Mouse (Mus musculus) forebrain, embryonic 11.5 days (tissue): ENCODE data around the gene Numb. TPM values are rescaled to one million over a fixed set of nuclear protein-coding genes. Genes with fewer than 3 reads are reported as not detected.

Source experiments
- ATAC-seq: fragments of 200-750 bp; cut with Nextera tagmentation; replicated peaks from 2 replicates; pipeline ENCODE4 v1.8.0; 2017; ENCODE audit warnings: moderate TSS enrichment; ENCODE audit not compliant: low FRiP score
- DNase-seq: peaks from one replicate; pipeline ENCODE4 v3.0.0-alpha.2; 2017; ENCODE audit warnings: low spot score
- H3K27ac ChIP-seq: fragments of 300-500 bp; sonication (generic); 2 replicates; pipeline ENCODE4 v1.5.1; 2014; ENCODE audit warnings: low read depth, low read length
- H3K27me3 ChIP-seq: fragments of 300-500 bp; sonication (generic); 2 replicates; pipeline ENCODE4 v1.6.1; 2014; ENCODE audit warnings: mild to moderate bottlenecking, low read length, mixed read lengths; ENCODE audit not compliant: control insufficient read depth, insufficient read depth
- H3K36me3 ChIP-seq: fragments of 300-500 bp; sonication (generic); 2 replicates; pipeline ENCODE4 v1.6.1; 2014; ENCODE audit warnings: mild to moderate bottlenecking, low read length, moderate library complexity, mixed read lengths; ENCODE audit not compliant: control insufficient read depth, insufficient read depth
- H3K4me1 ChIP-seq: fragments of 300-500 bp; sonication (generic); replicated peaks from 2 replicates; pipeline ENCODE4 v1.6.1; 2014; ENCODE audit warnings: low read length, mixed read lengths; ENCODE audit not compliant: control insufficient read depth, insufficient read depth
- H3K4me2 ChIP-seq: fragments of 300-500 bp; sonication (generic); 2 replicates; pipeline ENCODE4 v1.6.1; 2014; ENCODE audit warnings: low read depth, mild to moderate bottlenecking, low read length, moderate library complexity, mixed read lengths; ENCODE audit not compliant: severe bottlenecking
- H3K4me3 ChIP-seq: fragments of 300-500 bp; sonication (generic); 2 replicates; pipeline ENCODE4 v1.5.1; 2014; ENCODE audit warnings: low read depth, low read length
- H3K9ac ChIP-seq: fragments of 300-500 bp; sonication (generic); 2 replicates; pipeline ENCODE4 v1.6.1; 2014; ENCODE audit warnings: low read length
- H3K9me3 ChIP-seq: fragments of 300-500 bp; sonication (generic); 2 replicates; pipeline ENCODE4 v1.6.1; 2016; ENCODE audit warnings: low read length, mixed read lengths; ENCODE audit not compliant: control insufficient read depth
- WGBS: fragments of 180-500 bp; shearing (Covaris S2); extraction: QIAGEN DNeasy Blood & Tissue Kit; methylation state at CpG from one replicate; pipeline ENCODE4 v1.1.7; 2014; 5-methylcytosine and 5-hydroxymethylcytosine counted together
- polyA plus RNA-seq: library from polyadenylated mRNA; unstranded; fragments of >200 nt; fragmentation: Nextera tagmentation; extraction: Ambion mirVana; gene quantifications from 2 replicates; pipeline ENCODE4 v1.2.1, GENCODE M21; 2014

Numb gene
- polyA plus RNA-seq, 1 experiment from 2014 or later, result 34.4 TPM

DNA sequence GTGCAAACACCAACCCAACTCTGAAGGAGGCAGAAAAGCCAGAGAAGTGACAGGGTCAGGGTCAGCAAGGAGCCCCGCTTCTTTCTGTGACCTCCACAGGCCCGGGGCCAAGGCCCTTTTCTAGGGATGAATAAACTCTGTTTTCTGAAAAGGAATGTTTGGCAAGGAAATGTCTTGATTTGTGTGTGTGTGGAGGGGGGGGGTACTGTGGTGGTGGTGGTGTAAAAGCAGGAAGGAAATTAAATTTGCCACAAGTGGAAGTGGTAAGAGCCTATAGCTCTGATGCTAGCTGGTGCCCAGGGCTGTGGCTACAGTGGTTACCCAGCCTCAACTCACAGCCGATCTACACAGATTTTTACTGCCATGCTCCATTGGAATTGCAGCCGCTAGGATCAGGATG lies 159.0 kb downstream of the Numb start:
- Histone ChIP-seq H3K27ac (no peak overlapping the region), H3K4me2 (no peak overlapping the region), H3K4me1 (peaks cover 7% of the 10 kb centered on the region; the same call in 1 of the 2 replicates), H3K4me3 (no peak overlapping the region), H3K9ac (no peak overlapping the region), H3K27me3 (0 out of 2 replicates have a peak, but pooled peaks cover 2% of the 10 kb centered on the region), H3K9me3 (no peaks in the 10 kb centered on the region), H3K36me3 (no peaks in the 10 kb centered on the region)
- DNase-seq, result no peak
- no peak for ATAC-seq
- 34% methylated on average over 4 of the region's 4 CpGs for WGBS

DNA sequence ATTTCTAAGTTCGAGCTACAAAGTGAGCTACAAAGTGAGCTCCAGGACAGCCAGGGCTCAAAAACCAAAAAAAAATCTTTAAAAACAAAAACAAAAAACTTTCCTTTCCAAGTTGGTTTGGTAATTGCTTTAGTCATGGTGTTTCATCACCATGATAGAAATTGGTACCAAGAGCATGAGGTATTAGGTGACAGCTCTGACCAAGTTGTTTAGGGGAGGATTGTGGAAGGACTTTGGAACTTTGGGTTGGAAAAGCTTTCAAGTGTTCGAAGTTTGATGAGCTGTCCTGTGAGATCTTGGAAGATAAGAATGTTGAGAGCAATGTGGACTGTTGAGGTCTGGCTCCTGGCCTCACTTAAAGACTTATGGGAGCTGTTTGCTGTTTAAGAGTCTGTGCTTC lies 161.5 kb downstream of the Numb start:
- no peak for ATAC-seq
- WGBS, result 84% methylated on average over 2 of the region's 2 CpGs
- DNase-seq, result no peak

DNA sequence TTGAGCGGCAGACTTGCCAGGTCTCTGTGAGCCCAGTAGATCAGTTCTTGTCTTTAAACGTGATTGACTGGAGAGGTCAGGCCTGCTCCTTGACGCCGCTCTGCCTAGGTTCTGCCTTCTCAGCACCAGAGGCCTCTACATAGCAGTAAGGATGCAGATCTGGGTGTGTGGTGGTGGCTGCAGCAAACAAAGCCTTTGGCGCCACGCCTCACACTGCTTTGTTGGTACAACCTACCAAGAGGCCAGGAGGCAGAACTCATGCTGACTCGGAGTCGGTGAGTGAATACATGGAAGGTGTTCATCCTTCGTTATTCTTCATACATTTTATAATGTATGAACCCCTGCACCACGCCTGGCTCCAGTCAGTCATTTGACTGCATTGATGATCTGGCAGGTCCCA lies 163.0 kb downstream of the Numb start:
- Histone ChIP-seq H3K4me2 (no peak overlapping the region), H3K36me3 (no peaks in the 10 kb centered on the region), H3K27me3 (no peaks in the 10 kb centered on the region), H3K9me3 (no peaks in the 10 kb centered on the region), H3K9ac (no peak overlapping the region), H3K27ac (no peak overlapping the region), H3K4me3 (no peak overlapping the region), H3K4me1 (peaks cover 3% of the 10 kb centered on the region; the same call in 1 of the 2 replicates)
- no peak for ATAC-seq
- WGBS, result 77% methylated on average over 10 of the region's 10 CpGs
- no peak for DNase-seq

More for the DNA sequence above, 161.5 kb downstream of the Numb start:
- H3K4me2 ChIP-seq, result no peak overlapping the region
- peaks cover 7% of the 10 kb centered on the region; the same call in 1 of the 2 replicates for H3K4me1 ChIP-seq
- H3K9ac ChIP-seq, result no peak overlapping the region
- H3K36me3 ChIP-seq, result no peaks in the 10 kb centered on the region
- H3K9me3 ChIP-seq, result no peaks in the 10 kb centered on the region
- H3K4me3 ChIP-seq, result no peak overlapping the region
- H3K27ac ChIP-seq, result no peak overlapping the region
- 0 out of 2 replicates have a peak, but pooled peaks cover 2% of the 10 kb centered on the region for H3K27me3 ChIP-seq

DNA sequence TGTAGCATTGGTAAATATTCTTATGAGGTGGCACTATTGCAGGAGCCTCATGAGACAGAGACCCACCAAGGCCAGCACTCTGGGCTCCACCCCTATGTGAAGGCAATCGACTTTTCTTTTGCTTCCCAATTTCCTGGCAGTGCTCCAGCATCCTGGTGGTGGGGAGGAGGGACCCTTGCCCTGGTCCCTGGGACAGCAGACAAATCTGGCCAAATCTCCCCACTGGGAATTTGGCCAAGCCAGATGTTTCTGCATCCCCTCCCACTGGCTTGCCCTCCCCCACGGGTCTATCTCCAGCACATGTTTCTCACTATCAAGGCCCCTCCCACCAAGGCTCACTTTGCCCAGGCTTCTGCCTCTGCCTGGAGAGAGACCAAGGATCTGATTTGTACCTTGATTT lies 169.2 kb downstream of the Numb start:
- Histone ChIP-seq H3K9ac (no peak overlapping the region), H3K36me3 (no peaks in the 10 kb centered on the region), H3K27me3 (no peaks in the 10 kb centered on the region), H3K4me3 (no peak overlapping the region), H3K9me3 (no peaks in the 10 kb centered on the region), H3K4me2 (no peak overlapping the region), H3K4me1 (no peaks in the 10 kb centered on the region), H3K27ac (no peak overlapping the region)
- DNase-seq (no peak), ATAC-seq (no peak)
- 75% methylated on average over 2 of the region's 2 CpGs for WGBS

DNA sequence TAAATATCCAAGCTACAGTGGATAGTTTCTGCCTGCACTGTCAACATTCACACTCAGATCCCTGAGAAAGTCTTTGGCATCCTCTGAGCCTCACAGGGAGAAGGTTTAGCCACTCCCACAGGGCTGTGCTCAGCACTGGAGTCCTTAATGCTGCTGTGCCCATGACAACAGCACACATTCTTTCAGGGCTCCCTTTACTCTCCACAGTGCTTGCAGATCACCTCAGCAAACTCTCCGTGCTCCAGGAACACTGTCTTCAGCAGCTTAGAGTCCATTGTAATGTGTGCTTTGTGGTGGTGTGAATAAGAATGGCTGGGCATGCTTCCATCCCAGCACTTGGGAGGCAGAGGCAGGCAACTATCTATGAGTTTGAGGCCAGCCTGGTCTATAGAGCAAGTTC lies 172.5 kb downstream of the Numb start:
- no peak overlapping the region for H3K27ac ChIP-seq
- no peak for ATAC-seq
- no peaks in the 10 kb centered on the region for H3K36me3 ChIP-seq
- no peaks in the 10 kb centered on the region for H3K9me3 ChIP-seq
- H3K4me1 ChIP-seq, result 0 out of 2 replicates have a peak, but pooled peaks cover 2% of the 10 kb centered on the region
- H3K27me3 ChIP-seq, result no peaks in the 10 kb centered on the region
- H3K4me2 ChIP-seq, result no peak overlapping the region
- WGBS, result 55% methylated on average over 1 of the region's 1 CpGs
- no peak overlapping the region for H3K9ac ChIP-seq
- no peak overlapping the region for H3K4me3 ChIP-seq
- no peak for DNase-seq

Other genes starting within 250 kb of the Numb start
- 64.9 and 69.6 TPM in 2 replicates for gene Psen1, start 233.8 kb downstream of the Numb start, polyA plus RNA-seq
- gene Papln, start 158.3 kb downstream of the Numb start, polyA plus RNA-seq, result 0.04 and 0.05 TPM in 2 replicates
- gene Riox1, start 28.7 kb upstream of the Numb start, polyA plus RNA-seq, result 18.0 and 20.0 TPM in 2 replicates
- gene Heatr4, start 62.9 kb upstream of the Numb start, polyA plus RNA-seq, result not detected in 2 replicates
- 12.2 and 12.7 TPM in 2 replicates for gene Acot2, start 65.9 kb upstream of the Numb start, polyA plus RNA-seq
- 34.1 and 42.7 TPM in 2 replicates for gene Acot1, start 87.6 kb upstream of the Numb start, polyA plus RNA-seq
- gene Acot4, start 116.4 kb upstream of the Numb start, polyA plus RNA-seq, result 0.31 TPM in 1 of 2 replicates, not detected in the other
- gene Gm49366, start 117.0 kb upstream of the Numb start, polyA plus RNA-seq, result not detected in 2 replicates
- 0.23 and 0.25 TPM in 2 replicates for gene Acot3, start 130.2 kb upstream of the Numb start, polyA plus RNA-seq
- gene Acot5, start 147.4 kb upstream of the Numb start, polyA plus RNA-seq, result not detected in 2 replicates
- gene Acot6, start 178.7 kb upstream of the Numb start, polyA plus RNA-seq, result 1.5 and 1.8 TPM in 2 replicates
- 6.1 and 6.8 TPM in 2 replicates for gene Dnal1, start 192.4 kb upstream of the Numb start, polyA plus RNA-seq
- 1.9 and 2.8 TPM in 2 replicates for gene Pnma1, start 226.6 kb upstream of the Numb start, polyA plus RNA-seq